Mouse (Mus musculus): ENCODE data around the gene Hadh.

The Hadh gene

GRCm38 (mm10) chr3:131271559-131272373 is at the start of gene Hadh:
Gene Hadh, minus strand, starts transcription at chr3:131272101.
- DNase-seq (ENCODE audit: low read depth, low spot score) = peak; percentile 85

DNA sequence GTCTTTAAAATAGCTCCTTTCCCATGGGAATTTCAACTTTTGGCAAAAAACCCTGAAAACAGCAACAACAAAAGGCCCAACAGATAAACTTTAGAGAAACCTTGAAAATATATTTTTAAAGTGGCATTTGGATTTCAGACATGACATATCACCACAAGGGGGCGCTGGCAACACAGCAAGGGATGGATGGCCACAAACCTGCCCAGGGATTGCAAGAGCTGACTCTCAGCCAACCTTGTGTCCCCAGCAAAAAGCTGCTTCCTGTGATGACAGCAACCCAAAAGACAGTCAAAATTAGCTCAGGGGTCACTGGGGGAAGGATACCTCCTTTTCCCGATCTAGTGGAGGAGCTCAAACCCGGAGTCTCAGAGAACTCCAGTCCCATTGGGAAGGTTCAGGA is 48.3 kb upstream of the Hadh start:
- DNase-seq (ENCODE audit: low read depth, low spot score) = peak; percentile 90

- no peak for DNase-seq (ENCODE audit: low read depth, low spot score)
These were observed 46.3 kb upstream of the Hadh start for GRCm38 (mm10) chr3:131318211-131318610.

DNA sequence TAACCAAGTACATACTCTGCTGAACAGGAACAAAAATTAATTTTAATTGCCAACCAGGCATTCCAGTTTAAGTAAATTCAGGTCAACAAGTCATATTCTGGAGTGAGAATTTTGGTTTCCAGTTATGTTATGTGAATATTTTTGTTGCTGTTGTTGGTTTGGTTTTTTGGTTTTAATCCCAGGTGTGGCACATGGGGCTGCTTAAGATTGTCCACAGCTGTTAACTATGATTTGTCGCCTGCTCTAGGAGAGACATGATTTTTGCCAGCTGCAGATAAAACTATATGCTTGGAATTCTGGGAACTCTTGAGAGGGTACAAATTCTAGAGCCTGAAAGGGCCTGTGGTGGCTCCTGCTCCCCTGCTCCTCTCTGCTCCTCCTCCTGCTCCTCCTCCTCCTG is 45.2 kb upstream of the Hadh start:
- no peak for DNase-seq (ENCODE audit: low read depth, low spot score)

DNA sequence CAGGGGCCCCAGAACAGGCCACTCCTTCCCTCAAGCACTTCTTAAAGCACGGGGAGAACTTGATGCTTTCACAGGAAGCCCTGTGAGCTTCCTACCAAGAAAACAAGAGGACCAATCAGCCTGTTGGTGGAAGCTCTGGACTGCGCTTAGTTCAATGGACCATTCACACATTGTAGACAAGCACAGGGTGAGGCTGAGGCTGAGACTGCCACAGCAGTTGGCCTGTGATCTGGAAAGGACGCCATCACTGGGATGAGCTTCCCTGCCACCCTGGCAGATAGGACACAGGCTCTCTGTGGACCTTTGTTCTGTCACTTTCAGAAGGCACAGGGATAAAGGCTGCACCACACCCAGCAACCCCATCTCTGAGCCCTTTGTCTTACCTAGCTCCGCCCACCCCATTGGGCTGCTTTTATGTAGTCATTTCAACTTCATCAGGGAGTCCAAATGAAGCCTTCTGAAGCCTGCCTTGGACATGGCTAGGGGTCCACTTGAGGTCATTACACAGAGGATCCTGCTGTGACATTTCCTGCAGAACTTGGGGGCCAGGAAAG is 44.1 kb upstream of the Hadh start:
- DNase-seq (ENCODE audit: low read depth, low spot score) = no peak

GRCm38 (mm10) chr3:131312340-131312739 is 40.4 kb upstream of the Hadh start:
- no peak for DNase-seq (ENCODE audit: low read depth, low spot score)

- no peak for DNase-seq (ENCODE audit: low read depth, low spot score)
These were observed 38.7 kb upstream of the Hadh start for GRCm38 (mm10) chr3:131310572-131310971.

GRCm38 (mm10) chr3:131307811-131308210 is 35.9 kb upstream of the Hadh start:
- DNase-seq (ENCODE audit: low read depth, low spot score) = no peak

GRCm38 (mm10) chr3:131306255-131306654 is 34.4 kb upstream of the Hadh start:
- no peak for DNase-seq (ENCODE audit: low read depth, low spot score)

DNA sequence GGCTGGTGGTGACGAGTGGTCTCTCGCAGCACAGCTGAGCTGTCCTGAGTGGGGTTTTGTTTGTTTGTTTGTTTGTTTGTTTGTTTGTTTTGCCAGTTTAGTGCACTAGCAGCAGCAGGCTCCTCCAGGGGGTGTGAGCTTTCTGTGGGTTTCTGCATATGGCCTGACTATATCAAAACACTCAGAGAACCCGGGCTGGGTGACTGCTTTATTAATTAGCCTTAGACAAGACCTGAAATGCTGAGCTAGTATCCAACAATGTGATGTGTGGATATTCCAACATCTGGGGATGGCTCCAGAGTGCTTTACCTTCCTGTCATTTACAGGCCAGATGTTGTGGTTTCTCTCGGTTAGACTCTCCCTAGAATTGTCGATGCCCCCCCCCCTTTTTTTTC is 31.4 kb upstream of the Hadh start:
- no peak for DNase-seq (ENCODE audit: low read depth, low spot score)

DNA sequence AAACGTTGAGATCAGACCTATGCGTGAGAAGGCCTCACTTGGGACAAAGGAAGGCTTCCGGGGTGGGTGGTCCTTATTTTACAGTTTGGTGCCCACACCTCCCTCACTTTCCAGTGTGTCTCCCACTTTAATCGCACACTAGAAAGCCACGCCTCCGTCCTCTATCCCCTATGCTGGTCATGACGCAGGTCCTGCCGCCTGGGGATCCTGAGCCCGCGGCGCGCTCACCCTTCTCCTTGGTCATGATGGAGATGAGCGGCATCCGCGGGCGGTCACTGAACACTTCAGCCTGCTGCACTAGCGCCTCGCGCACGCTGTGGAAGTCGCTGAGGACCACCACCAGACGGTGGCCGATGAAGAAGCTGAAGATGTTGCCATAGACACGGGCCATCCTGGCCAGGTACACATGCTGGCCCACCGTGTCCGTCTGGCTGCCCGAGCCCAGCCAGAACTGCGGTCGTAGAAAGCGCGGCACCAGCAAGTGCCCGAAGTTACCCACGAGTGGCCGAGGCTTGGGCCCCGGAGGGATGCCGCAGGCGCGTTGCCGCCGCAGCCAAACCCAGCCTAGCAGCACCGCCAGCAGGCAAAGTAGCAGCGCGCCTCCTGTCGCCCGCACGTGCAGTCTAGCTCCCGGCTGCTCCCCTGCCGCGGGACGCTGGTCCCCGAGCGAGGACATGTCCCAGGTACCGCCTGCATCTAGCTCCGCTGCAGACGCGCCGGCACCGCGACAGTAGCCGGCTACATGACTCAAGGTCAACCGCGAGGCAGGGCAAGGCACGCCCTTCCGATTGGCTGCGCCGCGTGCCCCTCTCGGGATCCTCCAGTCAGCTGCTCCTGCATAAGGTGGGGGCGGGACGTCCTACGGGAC is 30.8 kb upstream of the Hadh start, which contains the start of gene Cyp2u1:
Gene Cyp2u1, minus strand, starts transcription at position 776 of the 868 bp plus-strand sequence.
- peak; percentile 91 for DNase-seq (ENCODE audit: low read depth, low spot score)

DNA sequence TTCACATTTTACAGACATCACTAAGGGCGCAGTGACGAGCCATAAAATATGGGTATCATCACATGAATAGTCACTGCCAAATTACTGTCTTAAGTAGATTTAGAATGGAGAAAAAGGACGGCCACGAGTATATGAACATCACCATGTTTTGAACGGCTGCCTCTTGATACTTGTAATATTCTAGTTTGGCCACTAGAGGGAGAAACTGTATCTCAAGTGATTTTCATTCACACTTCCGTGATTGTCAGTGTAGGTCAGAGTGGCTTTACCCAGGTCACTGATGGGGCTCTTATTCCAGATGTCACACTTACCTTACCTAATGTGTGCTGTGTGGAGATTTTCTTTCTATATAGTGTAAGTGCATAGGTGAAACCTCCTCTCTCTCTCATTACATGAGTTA is 28.0 kb upstream of the Hadh start:
- peak; percentile 84 for DNase-seq (ENCODE audit: low read depth, low spot score)

DNA sequence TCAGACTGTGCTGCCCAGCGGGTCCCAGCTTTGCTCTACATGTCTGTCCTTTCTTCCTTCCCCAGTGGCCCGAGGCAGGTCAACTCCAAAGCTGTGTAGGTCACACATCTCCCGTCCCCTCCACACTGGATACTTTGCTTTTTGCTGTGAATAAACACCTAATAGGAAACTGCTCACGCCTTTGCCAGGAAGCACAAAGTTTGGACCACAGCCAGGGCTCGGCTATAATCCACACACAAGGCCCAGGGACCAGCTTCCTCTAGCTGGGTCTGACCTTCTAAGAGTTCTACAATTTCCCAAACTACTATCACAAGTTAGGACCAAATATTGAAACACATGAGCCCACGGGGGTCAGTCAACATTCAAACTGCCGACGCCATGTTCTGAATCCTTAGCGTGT is 27.2 kb upstream of the Hadh start:
- no peak for DNase-seq (ENCODE audit: low read depth, low spot score)

GRCm38 (mm10) chr3:131296893-131297292 is 25.0 kb upstream of the Hadh start:
- DNase-seq (ENCODE audit: low read depth, low spot score) = no peak

GRCm38 (mm10) chr3:131295513-131296200 is 23.8 kb upstream of the Hadh start:
- DNase-seq (ENCODE audit: low read depth, low spot score) = no peak

- no peak for DNase-seq (ENCODE audit: low read depth, low spot score)
These were observed 22.6 kb upstream of the Hadh start for GRCm38 (mm10) chr3:131294503-131294902.

GRCm38 (mm10) chr3:131292959-131293358 is 21.1 kb upstream of the Hadh start:
- DNase-seq (ENCODE audit: low read depth, low spot score) = no peak

- no peak for DNase-seq (ENCODE audit: low read depth, low spot score)
These were observed 20.4 kb upstream of the Hadh start for GRCm38 (mm10) chr3:131292349-131292748.

DNA sequence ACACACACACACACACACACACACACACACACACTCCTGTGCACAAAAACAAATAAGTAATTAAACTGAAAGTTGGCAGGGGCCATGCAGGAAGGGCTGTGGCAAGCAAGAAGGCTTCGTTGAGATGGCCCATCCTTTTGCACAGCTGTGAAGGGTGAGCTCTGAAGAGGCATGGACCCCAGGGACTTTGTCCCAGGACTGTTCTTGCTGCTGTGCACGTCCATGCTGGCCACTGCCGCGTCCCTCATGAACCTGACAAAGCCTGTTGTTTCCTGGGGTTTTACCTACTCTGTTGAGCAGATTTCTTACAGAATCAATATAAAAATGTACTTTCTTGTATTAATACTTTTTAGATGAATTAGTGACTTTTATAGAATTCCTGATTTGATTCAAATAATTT is 20.0 kb upstream of the Hadh start:
- DNase-seq (ENCODE audit: low read depth, low spot score) = no peak

DNA sequence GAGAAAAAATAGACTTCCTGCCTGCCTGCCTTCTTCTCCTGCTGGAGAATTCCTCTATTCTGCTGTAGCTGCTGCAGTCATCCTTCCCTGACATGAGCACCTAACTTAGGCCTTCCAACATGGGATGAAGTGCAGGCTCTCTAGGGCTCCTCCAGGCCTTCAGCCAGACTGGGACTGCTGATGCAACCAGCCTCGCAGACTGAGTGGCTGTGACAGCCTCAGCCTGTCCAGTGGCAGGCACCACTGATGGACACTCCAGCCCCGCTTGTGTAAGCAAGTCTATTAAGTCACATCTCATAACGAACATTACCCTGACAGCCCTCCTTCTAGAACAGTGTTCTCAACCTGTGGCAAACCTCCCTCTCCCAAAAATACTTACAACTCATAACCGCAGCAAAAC is 2.2 kb upstream of the Hadh start:
- DNase-seq (ENCODE audit: low read depth, low spot score) = no peak

- peak; percentile 14 for DNase-seq (ENCODE audit: low read depth, low spot score)
These were observed 636 bp upstream of the Hadh start for GRCm38 (mm10) chr3:131272374-131273100.
